Mouse (Mus musculus) MEL (cell line): ENCODE measurements around the gene Rab3c. TPM values are rescaled to one million over a fixed set of nuclear protein-coding genes. Genes with fewer than 3 reads are reported as not detected.

Source experiments
- DNase-seq: peaks from one replicate; pipeline ENCODE4 v3.0.0; 2011; ENCODE audit warnings: low read depth, low spot score
- H3K27ac ChIP-seq: 2 replicates; pipeline ENCODE4 v1.5.1; 2012; ENCODE audit warnings: low read depth, mild to moderate bottlenecking, control low read depth, low read length, moderate library complexity; ENCODE audit not compliant: control insufficient read depth
- H3K27me3 ChIP-seq, 2 experiments: fragments of 150-350 bp in 1 of 2; sonication (generic) in 1 of 2; 2 replicates each; pipeline ENCODE4 v1.6.1; 2012; ENCODE audit warnings: low read length in 2 of 2, mild to moderate bottlenecking in 2 of 2, improper control_type of control experiment in 1 of 2, moderate library complexity in 1 of 2; ENCODE audit not compliant: insufficient read depth in 2 of 2, control insufficient read depth in 1 of 2
- H3K36me3 ChIP-seq, 2 experiments: 2 replicates each; pipeline ENCODE4 v1.6.1; 2012 to 2014; ENCODE audit warnings: low read length in 2 of 2, improper control_type of control experiment in 1 of 2, inconsistent platforms in 1 of 2, mild to moderate bottlenecking in 1 of 2; ENCODE audit not compliant: insufficient read depth in 2 of 2, control insufficient read depth in 1 of 2
- H3K4me1 ChIP-seq, 2 experiments: fragments of 150-350 bp in 1 of 2; sonication (generic) in 1 of 2; 2 replicates each; pipeline ENCODE4 v1.6.1; 2012; ENCODE audit warnings: low read length in 2 of 2, improper control_type of control experiment in 1 of 2, mild to moderate bottlenecking in 1 of 2; ENCODE audit not compliant: insufficient read depth in 2 of 2, control insufficient read depth in 1 of 2
- H3K4me3 ChIP-seq, 2 experiments: fragments of 150-350 bp in 1 of 2; sonication (generic) in 1 of 2; 2 replicates each; pipeline ENCODE4 v1.5.1; 2012; ENCODE audit warnings: low read depth in 2 of 2, low read length in 2 of 2, mild to moderate bottlenecking in 2 of 2, moderate library complexity in 2 of 2, control low read depth in 1 of 2, improper control_type of control experiment in 1 of 2; ENCODE audit not compliant: control insufficient read depth in 1 of 2, insufficient read depth in 1 of 2
- H3K79me2 ChIP-seq: 2 replicates; pipeline ENCODE4 v1.6.1; 2012; ENCODE audit warnings: mild to moderate bottlenecking, low read length, moderate library complexity; ENCODE audit not compliant: control insufficient read depth, poor library complexity, insufficient read depth
- H3K9ac ChIP-seq: 2 replicates; pipeline ENCODE4 v1.6.1; 2012; ENCODE audit warnings: low read depth, mild to moderate bottlenecking, control low read depth, low read length, moderate library complexity; ENCODE audit not compliant: control insufficient read depth, poor library complexity, severe bottlenecking
- H3K9me3 ChIP-seq: fragments of 150-350 bp; sonication (generic); replicated peaks from 2 replicates; pipeline ENCODE4 v1.6.1; 2012; ENCODE audit warnings: mild to moderate bottlenecking, low read length, improper control_type of control experiment, moderate library complexity; ENCODE audit not compliant: insufficient read depth
- CHD1 ChIP-seq: IDR thresholded peaks from 2 replicates; pipeline ENCODE4 v1.6.1; 2012; ENCODE audit warnings: low read depth, mild to moderate bottlenecking, inconsistent platforms, low read length, improper control_type of control experiment
- CHD2 ChIP-seq: IDR thresholded peaks from 2 replicates; pipeline ENCODE4 v1.6.1; 2011; ENCODE audit warnings: low read length, improper control_type of control experiment
- CTCF ChIP-seq, 3 experiments: IDR thresholded peaks in 2 of 3; conservative IDR thresholded peaks in 1 of 3; 2 replicates each; pipeline ENCODE4 v1.5.1; 2011 to 2012; ENCODE audit warnings: low read length in 3 of 3, low read depth in 2 of 3, mild to moderate bottlenecking in 2 of 3, improper control_type of control experiment in 1 of 3, inconsistent platforms in 1 of 3, mixed read lengths in 1 of 3, moderate library complexity in 1 of 3; ENCODE audit not compliant: control insufficient read depth in 1 of 3, insufficient read depth in 1 of 3, poor library complexity in 1 of 3, severe bottlenecking in 1 of 3
- E2F4 ChIP-seq: IDR thresholded peaks from 2 replicates; pipeline ENCODE4 v1.6.1; 2011; ENCODE audit warnings: low read depth, low read length, improper control_type of control experiment, borderline replicate concordance
- ELF1 ChIP-seq: IDR thresholded peaks from 2 replicates; pipeline ENCODE4 v1.6.1; 2014; ENCODE audit warnings: low read depth, mild to moderate bottlenecking, inconsistent platforms, low read length, improper control_type of control experiment, moderate library complexity
- ETS1 ChIP-seq: IDR thresholded peaks from 2 replicates; pipeline ENCODE4 v1.6.1; 2012; ENCODE audit warnings: low read depth, mild to moderate bottlenecking, inconsistent platforms, low read length, improper control_type of control experiment, moderate library complexity
- GABPA ChIP-seq: IDR thresholded peaks from 2 replicates; pipeline ENCODE4 v1.6.1; 2012; ENCODE audit warnings: low read depth, mild to moderate bottlenecking, inconsistent platforms, low read length, improper control_type of control experiment, moderate library complexity
- HCFC1 ChIP-seq: IDR thresholded peaks from 2 replicates; pipeline ENCODE4 v1.6.1; 2012; ENCODE audit warnings: low read depth, mild to moderate bottlenecking, inconsistent platforms, low read length, improper control_type of control experiment, moderate library complexity
- JUND ChIP-seq: IDR thresholded peaks from 2 replicates; pipeline ENCODE4 v1.6.1; 2011; ENCODE audit warnings: low read depth, mild to moderate bottlenecking, improper control_type of control experiment, low read length
- MXI1 ChIP-seq: IDR thresholded peaks from 2 replicates; pipeline ENCODE4 v1.6.1; 2011; ENCODE audit warnings: mild to moderate bottlenecking, low read depth, low read length, improper control_type of control experiment
- NELFE ChIP-seq: IDR thresholded peaks from 2 replicates; pipeline ENCODE4 v1.6.1; 2011; ENCODE audit warnings: low read depth, low read length, improper control_type of control experiment
- POLR2AphosphoS2 ChIP-seq: IDR thresholded peaks from 2 replicates; pipeline ENCODE4 v1.6.1; 2011; ENCODE audit warnings: low read length, improper control_type of control experiment
- POLR2AphosphoS5 ChIP-seq: IDR thresholded peaks from 2 replicates; pipeline ENCODE4 v1.6.1; 2012; ENCODE audit warnings: low read depth, borderline replicate concordance, mild to moderate bottlenecking, inconsistent platforms, low read length, moderate library complexity, mixed read lengths
- RCOR1 ChIP-seq: IDR thresholded peaks from 2 replicates; pipeline ENCODE4 v1.6.1; 2012; ENCODE audit warnings: low read depth, mild to moderate bottlenecking, inconsistent platforms, low read length, improper control_type of control experiment
- SIN3A ChIP-seq: IDR thresholded peaks from 2 replicates; pipeline ENCODE4 v1.6.1; 2012; ENCODE audit warnings: low read length, improper control_type of control experiment, inconsistent platforms
- SMC3 ChIP-seq: IDR thresholded peaks from 2 replicates; pipeline ENCODE4 v1.6.1; 2011; ENCODE audit warnings: low read depth, low read length, improper control_type of control experiment
- TAL1 ChIP-seq: IDR thresholded peaks from 2 replicates; pipeline ENCODE4 v1.6.1; 2012; ENCODE audit warnings: mild to moderate bottlenecking, inconsistent platforms, low read length, moderate library complexity, mixed read lengths
- TBP ChIP-seq: IDR thresholded peaks from 2 replicates; pipeline ENCODE4 v1.8.0; 2011; ENCODE audit warnings: low read depth, low read length, improper control_type of control experiment
- UBTF ChIP-seq: IDR thresholded peaks from 2 replicates; pipeline ENCODE4 v1.6.1; 2012; ENCODE audit warnings: low read depth, mild to moderate bottlenecking, inconsistent platforms, low read length, improper control_type of control experiment, moderate library complexity, borderline replicate concordance; ENCODE audit not compliant: insufficient read depth
- USF1 ChIP-seq: IDR thresholded peaks from 2 replicates; pipeline ENCODE4 v1.6.1; 2014; ENCODE audit warnings: low read depth, mild to moderate bottlenecking, inconsistent platforms, low read length, improper control_type of control experiment, moderate library complexity
- USF2 ChIP-seq, 2 experiments: IDR thresholded peaks; 2 replicates each; pipeline ENCODE4 v1.6.1; 2011 to 2012; ENCODE audit warnings: improper control_type of control experiment in 2 of 2, low read length in 2 of 2, borderline replicate concordance in 1 of 2, inconsistent platforms in 1 of 2, low read depth in 1 of 2, mild to moderate bottlenecking in 1 of 2; ENCODE audit not compliant: insufficient read depth in 1 of 2
- ZC3H11A ChIP-seq: IDR thresholded peaks from 2 replicates; pipeline ENCODE4 v1.6.1; 2012; ENCODE audit warnings: low read depth, mild to moderate bottlenecking, inconsistent platforms, low read length, improper control_type of control experiment
- ZKSCAN1 ChIP-seq: IDR thresholded peaks from 2 replicates; pipeline ENCODE4 v1.6.1; 2012; ENCODE audit warnings: low read depth, mild to moderate bottlenecking, inconsistent platforms, low read length, improper control_type of control experiment, moderate library complexity
- ZMIZ1 ChIP-seq: IDR thresholded peaks from 2 replicates; pipeline ENCODE4 v1.6.1; 2012; ENCODE audit warnings: low read depth, mild to moderate bottlenecking, inconsistent platforms, low read length, improper control_type of control experiment, moderate library complexity
- ZNF384 ChIP-seq: IDR thresholded peaks from 2 replicates; pipeline ENCODE4 v1.6.1; 2012; ENCODE audit warnings: low read depth, mild to moderate bottlenecking, inconsistent platforms, low read length, improper control_type of control experiment
- polyA plus RNA-seq, 2 experiments: library from polyadenylated mRNA; stranded (reverse) in 1 of 2; unstranded in 1 of 2; fragments of >175 nt in 1 of 2; fragments of >200 nt in 1 of 2; gene quantifications; 2 replicates each; pipeline versions ENCODE4 v1.2.1 to v1.2.4; 2012; ENCODE audit warnings: low replicate concordance in 2 of 2, low read depth in 1 of 2; ENCODE audit not compliant: insufficient read length in 2 of 2, insufficient read depth in 1 of 2, missing spikeins in 1 of 2
- total RNA-seq: library from RNA; depleted of rRNA; stranded (reverse); fragments of 300-350 nt; gene quantifications from 2 replicates; pipeline ENCODE4 v1.2.3, GENCODE M21; 2012

Rab3c gene
- total and polyA plus RNA-seq, 3 experiments, result not detected

DNA sequence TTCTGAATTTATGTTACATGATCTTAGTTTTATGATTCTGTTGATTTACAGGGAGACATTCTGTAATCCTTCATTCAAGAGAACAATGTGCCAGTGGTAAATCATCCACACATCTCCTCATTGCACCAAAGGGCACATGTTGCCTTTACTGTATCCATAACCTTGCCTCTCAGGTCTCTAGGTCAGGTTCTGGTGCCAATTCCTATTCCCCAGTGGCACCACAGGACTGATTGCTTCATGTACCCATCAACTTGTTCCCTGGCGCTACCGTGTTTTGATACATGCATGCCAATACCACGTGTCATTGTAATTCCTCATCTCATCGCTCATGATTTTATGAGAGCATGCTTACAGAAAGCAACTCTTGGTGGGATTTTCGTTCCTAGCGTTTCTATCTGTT is 167.1 kb downstream of the Rab3c start:
- Histone ChIP-seq H3K27me3 (no peaks in the 10 kb centered on the region; a peak in 1 of 4 replicates), H3K36me3 (no peaks in the 10 kb centered on the region), H3K4me3 (no peak overlapping the region), H3K4me1 (no peaks in the 10 kb centered on the region), H3K9ac (no peak overlapping the region), H3K9me3 (no peaks in the 10 kb centered on the region), H3K27ac (no peak overlapping the region), H3K79me2 (no peaks in the 10 kb centered on the region)
- TF ChIP-seq MXI1 (no peak), ZMIZ1 (no peak), CHD2 (no peak), NELFE (no peak), POLR2AphosphoS5 (no peak), ZKSCAN1 (no peak), CHD1 (no peak), TAL1 (no peak), CTCF (IDR thresholded peaks at IDR 0.05 in 2 of 3, conservative IDR thresholded peaks at IDR 0.05 in 1 of 3; ENCODE audit: control insufficient read depth in 1 of 3, insufficient read depth in 1 of 3, low read depth in 2 of 3, low read length in 3 of 3, poor library complexity in 1 of 3, severe bottlenecking in 1 of 3) (no peak), ZNF384 (no peak), POLR2AphosphoS2 (no peak)
- no peak for DNase-seq

DNA sequence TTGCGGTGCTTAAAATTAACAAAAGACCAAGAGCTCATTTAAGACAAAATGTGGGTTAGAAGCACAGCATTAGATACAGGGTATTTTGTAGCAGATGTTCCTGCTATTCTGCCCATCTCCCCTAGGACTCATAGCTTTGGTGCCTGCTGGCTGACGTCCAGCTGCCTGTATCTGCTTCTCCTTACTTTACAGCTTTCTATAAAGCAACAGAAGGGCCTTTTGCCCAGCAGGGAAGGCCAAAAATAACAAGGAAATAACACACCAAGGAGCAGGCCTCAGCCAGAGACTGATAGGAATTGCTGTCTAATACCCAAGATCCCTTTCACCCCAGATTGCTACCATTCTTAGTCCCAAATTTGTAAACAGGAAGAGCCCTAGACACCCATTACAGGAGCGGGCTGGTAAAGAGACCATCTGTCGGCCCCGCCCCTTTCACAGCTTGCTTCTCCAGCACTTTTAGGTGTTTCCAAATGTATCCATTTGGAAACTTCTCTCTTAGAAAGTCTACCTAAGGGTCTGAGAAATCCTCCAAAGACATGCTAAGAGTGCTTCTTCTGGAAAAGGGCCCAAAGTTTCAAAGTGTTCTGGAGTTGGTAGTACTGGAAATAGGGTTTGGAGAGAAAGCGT is 183.3 kb downstream of the Rab3c start:
- Histone ChIP-seq H3K9me3 (no peaks in the 10 kb centered on the region), H3K27ac (no peak overlapping the region), H3K4me3 (no peak overlapping the region), H3K4me1 (no peaks in the 10 kb centered on the region), H3K9ac (no peak overlapping the region), H3K27me3 (no peaks in the 10 kb centered on the region), H3K36me3 (no peaks in the 10 kb centered on the region), H3K79me2 (no peaks in the 10 kb centered on the region)
- DNase-seq, result no peak
- TF ChIP-seq SIN3A (no peak), HCFC1 (no peak), NELFE (no peak), CHD2 (no peak), SMC3 (no peak), UBTF (no peak), USF1 (no peak), RCOR1 (no peak), TBP (no peak), ZC3H11A (no peak), GABPA (no peak), ELF1 (no peak), E2F4 (no peak), ZMIZ1 (no peak), USF2 (IDR thresholded peaks at IDR 0.05; ENCODE audit: borderline replicate concordance in 1 of 2, insufficient read depth in 1 of 2, low read depth in 1 of 2, low read length in 2 of 2) (no peak), POLR2AphosphoS5 (no peak), ETS1 (no peak), JUND (no peak), MXI1 (no peak)
